Mouse (Mus musculus) ES-Bruce4 (cell line): ENCODE data around the gene Rtp4.

Experiments used
- CTCF ChIP-seq: IDR thresholded peaks from one replicate; pipeline ENCODE4 v1.8.1; 2011; ENCODE audit warnings: low read depth, low read length
- EP300 ChIP-seq: IDR thresholded peaks from 2 replicates; pipeline ENCODE4 v1.6.1; 2011; ENCODE audit warnings: low read depth, low read length; ENCODE audit not compliant: insufficient read depth
- POLR2A ChIP-seq: IDR thresholded peaks from one replicate; pipeline ENCODE4 v1.8.1; 2011; ENCODE audit warnings: low read length; ENCODE audit not compliant: insufficient read depth

GRCm38 (mm10) chr16:23596696-23597095 is 76.6 kb downstream of the Rtp4 start:
- TF ChIP-seq POLR2A (no peak), CTCF (no peak), EP300 (no peak)
